Mouse (Mus musculus): ENCODE measurements at regions not wholly inside any gene's neighbourhood (a gene's known extent, or its start where the extent isn't known, plus 50 kb on each side); places are given as distances from the start of the nearest gene placed in this dataset.

- intact Hi-C loops (cut with DNase I), result no loop called here
Measured at GRCm38 (mm10) chr10:120624203-120624942, 148.1 kb upstream of the Hmga2 start.

GRCm38 (mm10) chr10:120616406-120617015 lies 140.2 kb upstream of the Hmga2 start:
- intact Hi-C loops (cut with DNase I), result no loop called here

- intact Hi-C loops (cut with DNase I), result no loop called here
Measured at GRCm38 (mm10) chr10:120612351-120612750, 136.1 kb upstream of the Hmga2 start.

- intact Hi-C loops (cut with DNase I), result no loop called here
Measured at GRCm38 (mm10) chr10:120610076-120610475, 133.8 kb upstream of the Hmga2 start.

GRCm38 (mm10) chr10:120604506-120604905 lies 128.2 kb upstream of the Hmga2 start:
- intact Hi-C loops (cut with DNase I), result no loop called here

GRCm38 (mm10) chr10:120603167-120603566 lies 126.9 kb upstream of the Hmga2 start:
- intact Hi-C loops (cut with DNase I), result no loop called here

- intact Hi-C loops (cut with DNase I), result no loop called here
Measured at GRCm38 (mm10) chr10:120600735-120601134, 124.5 kb upstream of the Hmga2 start.

GRCm38 (mm10) chr10:120599551-120599950 lies 123.3 kb upstream of the Hmga2 start:
- intact Hi-C loops (cut with DNase I), result no loop called here

GRCm38 (mm10) chr10:120597320-120597887 lies 121.1 kb upstream of the Hmga2 start:
- intact Hi-C loops (cut with DNase I), result no loop called here

- intact Hi-C loops (cut with DNase I), result no loop called here
Measured at GRCm38 (mm10) chr10:120595145-120595544, 118.9 kb upstream of the Hmga2 start.

- intact Hi-C loops (cut with DNase I), result no loop called here
Measured at GRCm38 (mm10) chr10:120593876-120594275, 117.6 kb upstream of the Hmga2 start.

GRCm38 (mm10) chr10:120589659-120590058 lies 113.4 kb upstream of the Hmga2 start:
- intact Hi-C loops (cut with DNase I), result loop anchor here (5.0 to 10.0 kb wide), 2 partner anchors 283 to 285 kb away; no protein-coding TSS in a partner anchor

- intact Hi-C loops (cut with DNase I), result loop anchor here (1.0 to 10.0 kb wide), 4 partner anchors 79 to 284 kb away; no protein-coding TSS in a partner anchor
Measured at GRCm38 (mm10) chr10:120587854-120588633, 111.8 kb upstream of the Hmga2 start.

- intact Hi-C loops (cut with DNase I), result loop anchor here (1.0 to 10.0 kb wide), 4 partner anchors 80 to 285 kb away; no protein-coding TSS in a partner anchor
Measured at GRCm38 (mm10) chr10:120587179-120587578, 110.9 kb upstream of the Hmga2 start.

- intact Hi-C loops (cut with DNase I), result loop anchor here (10.0 kb wide), 1 partner anchor 278 kb away; no protein-coding TSS in a partner anchor
Measured at GRCm38 (mm10) chr10:120582497-120582896, 106.2 kb upstream of the Hmga2 start.

GRCm38 (mm10) chr10:120581547-120581946 lies 105.3 kb upstream of the Hmga2 start:
- intact Hi-C loops (cut with DNase I), result loop anchor here (10.0 kb wide), 1 partner anchor 277 kb away; no protein-coding TSS in a partner anchor

- intact Hi-C loops (cut with DNase I), result no loop called here
Measured at GRCm38 (mm10) chr10:120576886-120577285, 100.6 kb upstream of the Hmga2 start.

GRCm38 (mm10) chr10:120576148-120576547 lies 99.9 kb upstream of the Hmga2 start:
- intact Hi-C loops (cut with DNase I), result no loop called here

- intact Hi-C loops (cut with DNase I), result no loop called here
Measured at GRCm38 (mm10) chr10:120571340-120571739, 95.1 kb upstream of the Hmga2 start.

- intact Hi-C loops (cut with DNase I), result no loop called here
Measured at GRCm38 (mm10) chr10:120565992-120566391, 89.7 kb upstream of the Hmga2 start.

- intact Hi-C loops (cut with DNase I), result no loop called here
Measured at GRCm38 (mm10) chr10:120564859-120565258, 88.6 kb upstream of the Hmga2 start.

Data from adrenal gland (tissue).